17 mouse cellular contexts compared by ENCODE assay signal in genomic region chr15:101160128-101160527, GRCm38 (mm10). TPM values are rescaled to one million over a fixed set of nuclear protein-coding genes. Genes with fewer than 3 reads are reported as not detected.
DNase-seq lines count a peak whose midpoint lies in the region; ATAC-seq and TF ChIP-seq lines count a peak whose summit lies in the region.
"Had no signal": no experiment of that assay in that cellular context is flagged by ENCODE, and none has a peak within 500 bp of the region (broad histone marks: within the 10 kb centered on the region; RNA-seq: fewer than 3 reads in every experiment).

No protein-coding gene starts in this region.

- no peak overlapping the region for H3K4me2 ChIP-seq in forebrain, embryonic 11.5 days (ENCODE audit: low read depth, low read length, severe bottlenecking)
- peak overlapping the region; percentile 27; the same call in 1 of the 2 replicates for H3K4me2 ChIP-seq in hindbrain, embryonic 16.5 days (ENCODE audit: low read length)
- H3K4me2 ChIP-seq in midbrain, embryonic 15.5 days: no peak overlapping the region; the same call in 1 of the 2 replicates
- H3K4me2 ChIP-seq: liver, embryonic 13.5 days had no signal

- intact Hi-C loops in left cerebral cortex, postnatal 4 days (cut with DNase I): no loop called here

- H3K27me3 ChIP-seq in forebrain, embryonic 11.5 days (ENCODE audit: control insufficient read depth, insufficient read depth, low read length): no peaks in the 10 kb centered on the region
- no peaks in the 10 kb centered on the region for H3K27me3 ChIP-seq in hindbrain, embryonic 16.5 days (replicated peaks; ENCODE audit: control insufficient read depth, insufficient read depth, low read length)
- no peaks in the 10 kb centered on the region for H3K27me3 ChIP-seq in midbrain, embryonic 15.5 days (replicated peaks)
- H3K27me3 ChIP-seq: liver, embryonic 13.5 days had no signal

- peak; percentile 55 for DNase-seq in brain, embryonic 14.5 days (ENCODE audit: low read depth)
- DNase-seq in forebrain, embryonic 11.5 days (ENCODE audit: low spot score): no peak
- DNase-seq in layer of hippocampus, postnatal 25 days (ENCODE audit: extremely low spot score in 1 of 2, low spot score in 1 of 2): no peak
- no peak for DNase-seq in left cerebral cortex, postnatal 4 days
- no peak for DNase-seq in Muller cell, postnatal 12 days (ENCODE audit: inconsistent ontology term)
- DNase-seq: adrenal gland, adult 2 months; cerebellum, adult 11 months; gastrocnemius, postnatal 14 days; kidney, postnatal 14 days; liver, embryonic 13.5 days; lung, postnatal 14 days had no signal

- no peaks in the 10 kb centered on the region; the same call in 1 of the 2 replicates for H3K9me3 ChIP-seq in forebrain, embryonic 11.5 days (ENCODE audit: control insufficient read depth, low read length)
- H3K9me3 ChIP-seq in hindbrain, embryonic 16.5 days (ENCODE audit: control insufficient read depth, low read length): peaks cover 9% of the 10 kb centered on the region
- no peaks in the 10 kb centered on the region for H3K9me3 ChIP-seq in midbrain, embryonic 15.5 days
- H3K9me3 ChIP-seq: liver, embryonic 13.5 days had no signal

- WGBS in forebrain, embryonic 11.5 days: 33% methylated on average over 1 of the region's 1 CpGs
- 38% methylated on average over 1 of the region's 1 CpGs for WGBS in hindbrain, embryonic 16.5 days
- 27% methylated on average over 1 of the region's 1 CpGs for WGBS in midbrain, embryonic 15.5 days

- no peak overlapping the region for H3K4me3 ChIP-seq in forebrain, embryonic 11.5 days (ENCODE audit: low read depth, low read length)
- no peak overlapping the region for H3K4me3 ChIP-seq in hindbrain, embryonic 16.5 days (ENCODE audit: low read length)
- no peak overlapping the region for H3K4me3 ChIP-seq in midbrain, embryonic 15.5 days
- H3K4me3 ChIP-seq: liver, embryonic 13.5 days had no signal

- TF ChIP-seq POLR2A in brain, embryonic 14.5 days (IDR thresholded peaks at IDR 0.05; ENCODE audit: borderline replicate concordance, extremely low read depth, insufficient read depth, insufficient read length, poor library complexity, severe bottlenecking): no peak

- peaks cover 13% of the 10 kb centered on the region for H3K4me1 ChIP-seq in forebrain, embryonic 11.5 days (replicated peaks; ENCODE audit: control insufficient read depth, insufficient read depth, low read length)
- peaks cover 15% of the 10 kb centered on the region for H3K4me1 ChIP-seq in hindbrain, embryonic 16.5 days (ENCODE audit: control insufficient read depth, insufficient read depth, low read depth, low read length)
- peaks cover 44% of the 10 kb centered on the region for H3K4me1 ChIP-seq in midbrain, embryonic 15.5 days

- no peaks in the 10 kb centered on the region for H3K36me3 ChIP-seq in forebrain, embryonic 11.5 days (ENCODE audit: control insufficient read depth, insufficient read depth, low read length)
- H3K36me3 ChIP-seq in hindbrain, embryonic 16.5 days (ENCODE audit: control insufficient read depth, insufficient read depth, low read length): no peaks in the 10 kb centered on the region
- no peaks in the 10 kb centered on the region for H3K36me3 ChIP-seq in midbrain, embryonic 15.5 days (replicated peaks)
- H3K36me3 ChIP-seq: liver, embryonic 13.5 days had no signal

- H3K9ac ChIP-seq in forebrain, embryonic 11.5 days (ENCODE audit: low read length): no peak overlapping the region
- H3K9ac ChIP-seq in hindbrain, embryonic 16.5 days (ENCODE audit: low read depth, low read length): peak overlapping the region; percentile 17; the same call in 1 of the 2 replicates
- no peak overlapping the region for H3K9ac ChIP-seq in midbrain, embryonic 15.5 days
- H3K9ac ChIP-seq: liver, embryonic 13.5 days had no signal

- peak; percentile 20 for ATAC-seq in forebrain, embryonic 11.5 days (replicated peaks; ENCODE audit: low FRiP score)
- no peak for ATAC-seq in hindbrain, embryonic 16.5 days
- ATAC-seq in midbrain, embryonic 15.5 days (replicated peaks): no peak

- peak overlapping the region; percentile 18; the same call in 1 of the 2 replicates for H3K27ac ChIP-seq in forebrain, embryonic 11.5 days (ENCODE audit: low read depth, low read length)
- peak overlapping the region; percentile 54 for H3K27ac ChIP-seq in hindbrain, embryonic 16.5 days (ENCODE audit: low read depth, low read length)
- peak overlapping the region; percentile 76 for H3K27ac ChIP-seq in midbrain, embryonic 15.5 days
- H3K27ac ChIP-seq: liver, embryonic 13.5 days had no signal

- no peak for TF ChIP-seq CTCF in brain, embryonic 14.5 days (IDR thresholded peaks at IDR 0.05; ENCODE audit: borderline replicate concordance, extremely low read depth, insufficient read depth, insufficient read length)

RNA-seq across cellular contexts. Expression of gene Acvr1b, which starts 13.7 kb away (rescaled TPM):
- 62.5 and 75.3 TPM in 2 replicates for polyA plus RNA-seq in brain, embryonic 14.5 days (2012; rRNA removed)
- polyA plus RNA-seq in forebrain, embryonic 11.5 days (2014; fragmentation: Nextera tagmentation; extraction: Ambion mirVana): 15.0 and 16.0 TPM in 2 replicates
- polyA plus RNA-seq in hindbrain, embryonic 16.5 days (2015; fragmentation: Nextera tagmentation; extraction: Ambion mirVana): 22.4 and 24.1 TPM in 2 replicates
- polyA plus RNA-seq in midbrain, embryonic 15.5 days (2015; fragmentation: Nextera tagmentation; extraction: Ambion mirVana): 23.3 and 24.9 TPM in 2 replicates
- 10 to 100 TPM; 82.8 to 83.1 TPM for total RNA-seq in layer of hippocampus, postnatal 25 days (2021)
- total RNA-seq in left cerebral cortex, postnatal 4 days (2021): 10 to 100 TPM; 96.1 to 98.6 TPM

RNA-seq across cellular contexts. Expression of gene Acvrl1, which starts 31.8 kb away (rescaled TPM):
- polyA plus RNA-seq in brain, embryonic 14.5 days (2012; rRNA removed): 8.5 and 11.6 TPM in 2 replicates
- 7.2 and 7.7 TPM in 2 replicates for polyA plus RNA-seq in forebrain, embryonic 11.5 days (2014; fragmentation: Nextera tagmentation; extraction: Ambion mirVana)
- 10.2 and 12.7 TPM in 2 replicates for polyA plus RNA-seq in hindbrain, embryonic 16.5 days (2015; fragmentation: Nextera tagmentation; extraction: Ambion mirVana)
- 8.6 and 8.7 TPM in 2 replicates for polyA plus RNA-seq in midbrain, embryonic 15.5 days (2015; fragmentation: Nextera tagmentation; extraction: Ambion mirVana)
- 10 to 100 TPM in 1 of 2 experiments, 1 to 10 TPM in 1; 8.6 to 10.5 TPM for total RNA-seq in layer of hippocampus, postnatal 25 days (2021)
- 1 to 10 TPM; 8.4 to 9.7 TPM for total RNA-seq in left cerebral cortex, postnatal 4 days (2021)

RNA-seq across cellular contexts. Expression of gene Ankrd33, which starts 44.6 kb away (rescaled TPM):
- not detected in 2 replicates for polyA plus RNA-seq in brain, embryonic 14.5 days (2012; rRNA removed)
- not detected in 2 replicates for polyA plus RNA-seq in forebrain, embryonic 11.5 days (2014; fragmentation: Nextera tagmentation; extraction: Ambion mirVana)
- not detected in 2 replicates for polyA plus RNA-seq in hindbrain, embryonic 16.5 days (2015; fragmentation: Nextera tagmentation; extraction: Ambion mirVana)
- not detected in 2 replicates for polyA plus RNA-seq in midbrain, embryonic 15.5 days (2015; fragmentation: Nextera tagmentation; extraction: Ambion mirVana)
- total RNA-seq in layer of hippocampus, postnatal 25 days (2021): not detected
- total RNA-seq in left cerebral cortex, postnatal 4 days (2021): not detected
- total RNA-seq: gastrocnemius, postnatal 14 days; layer of hippocampus, postnatal 14 days had no signal
- polyA plus RNA-seq: heart, embryonic 14.5 days; liver, embryonic 13.5 days; small intestine, adult 2 months; stomach, postnatal 0 days had no signal

Comparison
In these comparisons a context has a peak if more than half of its experiments do, and no peak if none do; other contexts are left out.
1. H3K27ac ChIP-seq: peak in every context shown above with its lines; median percentile 76 in midbrain, embryonic 15.5 days; 54 in hindbrain, embryonic 16.5 days; 18 in forebrain, embryonic 11.5 days.